Mouse (Mus musculus) embryonic fibroblast, embryonic 13.5 days (primary cell): ENCODE data around the gene Cdc42bpa.

Source experiments
- CTCF ChIP-seq: IDR thresholded peaks from 2 replicates; pipeline ENCODE4 v1.5.1; 2011; ENCODE audit warnings: mild to moderate bottlenecking, control low read depth, low read length, moderate library complexity, borderline replicate concordance; ENCODE audit not compliant: insufficient read depth
- POLR2A ChIP-seq: IDR thresholded peaks from 2 replicates; pipeline ENCODE4 v1.6.1; 2011; ENCODE audit warnings: low read depth, mild to moderate bottlenecking, control low read depth, low read length, moderate library complexity

DNA sequence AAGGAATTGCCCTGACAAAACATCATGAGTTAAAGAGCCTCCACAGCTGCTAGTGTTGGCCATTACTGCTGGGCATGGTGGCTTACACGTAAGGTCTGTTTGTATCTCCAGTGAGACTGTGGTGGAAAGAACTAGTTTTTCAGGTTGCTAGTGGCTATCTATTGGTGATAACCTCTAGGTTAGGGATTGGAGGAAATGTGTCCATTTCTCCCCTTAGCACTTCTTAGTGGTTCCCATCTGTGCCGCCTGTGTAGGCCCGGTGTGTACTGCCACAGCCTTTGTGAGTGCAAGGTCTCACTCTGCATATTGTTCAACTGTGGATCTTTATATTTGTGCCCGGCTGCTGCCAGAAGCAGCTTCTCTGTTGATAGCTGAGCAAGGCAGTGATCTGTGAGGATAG, 53.2 kb downstream of the Cdc42bpa start:
- no peak for TF ChIP-seq CTCF
- no peak for TF ChIP-seq POLR2A
